Mouse (Mus musculus) thymus, postnatal 25 days (tissue): ENCODE data around the gene C530008M17Rik.

Experiments
- DNase-seq: peaks from one replicate; pipeline ENCODE4 v3.0.0; 2022

C530008M17Rik gene

DNA sequence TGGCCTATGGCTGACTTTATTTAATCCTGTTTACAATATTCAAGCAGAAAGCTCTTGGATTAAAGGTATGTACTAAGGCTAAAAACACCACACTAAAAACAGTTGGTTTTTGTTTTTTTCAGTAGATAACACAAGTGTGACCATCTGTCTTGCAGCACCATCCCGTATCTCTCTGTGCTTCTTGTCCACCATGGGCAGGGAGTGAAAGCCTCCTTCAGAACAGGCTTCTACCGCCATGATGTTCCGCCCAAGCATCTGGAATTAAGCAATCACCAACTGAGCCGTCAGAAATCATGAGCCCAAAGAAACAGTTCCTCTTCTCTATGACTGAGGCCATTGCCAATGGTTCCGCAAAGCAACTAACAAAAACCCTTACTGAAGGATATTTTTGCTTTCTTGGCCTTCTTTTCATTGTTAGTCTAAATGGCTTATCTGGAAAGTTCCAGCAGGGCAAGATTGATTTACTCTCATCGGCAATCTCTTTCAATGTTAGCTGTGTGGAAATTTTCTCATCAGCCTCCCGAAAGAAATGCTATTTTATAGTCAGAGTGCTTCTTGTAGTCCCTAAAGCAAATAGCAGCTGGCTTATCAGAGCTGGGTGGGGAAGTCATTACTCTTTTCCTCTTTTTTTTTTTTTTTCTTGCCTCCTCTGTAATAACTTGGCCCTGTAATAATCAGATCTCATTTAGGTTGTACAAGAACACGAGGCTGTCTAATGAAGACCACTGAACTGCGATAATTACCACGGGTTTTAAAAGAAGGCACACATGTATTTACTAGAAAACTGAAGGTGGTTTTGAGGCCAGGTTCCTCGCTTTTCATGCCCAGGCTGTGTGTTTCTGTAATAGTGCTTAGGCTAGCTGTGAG lies 49.2 kb downstream of the C530008M17Rik start:
- DNase-seq: no peak

DNA sequence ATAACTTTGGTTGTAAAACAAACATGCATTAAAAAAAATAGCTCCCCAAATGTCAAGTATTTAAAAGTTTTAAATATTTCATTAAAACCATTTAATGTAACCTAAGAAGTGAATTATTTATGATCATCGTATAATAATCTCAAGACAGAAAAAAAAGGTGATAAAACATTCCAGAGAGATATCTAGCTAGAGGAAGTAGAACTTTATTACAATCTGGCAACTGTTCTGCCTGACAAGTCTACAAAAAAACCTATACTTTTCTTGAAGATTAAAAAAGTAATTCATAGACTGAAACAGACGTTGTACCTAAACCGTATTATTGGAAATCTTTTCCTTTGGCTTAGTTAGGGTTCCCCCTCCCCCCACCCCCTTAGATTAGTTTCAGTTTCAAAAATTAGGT lies 50.8 kb downstream of the C530008M17Rik start:
- DNase-seq: no peak

DNA sequence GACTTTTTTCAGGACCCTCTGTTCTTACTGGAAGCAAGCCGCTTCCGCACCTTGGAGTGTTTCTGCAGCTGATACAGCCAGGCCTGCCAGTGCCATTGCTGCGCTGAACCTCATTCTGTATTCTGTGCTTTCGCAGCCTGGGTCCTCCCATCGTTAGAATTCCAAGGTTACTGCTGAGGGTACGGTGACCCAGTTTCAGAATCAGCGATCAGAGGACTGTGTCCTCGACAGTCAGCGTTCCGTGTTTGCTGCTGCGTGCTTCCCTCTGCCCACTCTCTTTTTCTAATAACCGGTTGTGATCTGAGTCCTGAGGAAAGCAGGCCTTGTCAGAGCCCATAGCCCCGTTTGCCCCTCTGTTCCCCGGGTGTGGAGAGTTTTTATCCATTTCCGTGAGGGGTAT lies 51.7 kb downstream of the C530008M17Rik start:
- no peak for DNase-seq

DNA sequence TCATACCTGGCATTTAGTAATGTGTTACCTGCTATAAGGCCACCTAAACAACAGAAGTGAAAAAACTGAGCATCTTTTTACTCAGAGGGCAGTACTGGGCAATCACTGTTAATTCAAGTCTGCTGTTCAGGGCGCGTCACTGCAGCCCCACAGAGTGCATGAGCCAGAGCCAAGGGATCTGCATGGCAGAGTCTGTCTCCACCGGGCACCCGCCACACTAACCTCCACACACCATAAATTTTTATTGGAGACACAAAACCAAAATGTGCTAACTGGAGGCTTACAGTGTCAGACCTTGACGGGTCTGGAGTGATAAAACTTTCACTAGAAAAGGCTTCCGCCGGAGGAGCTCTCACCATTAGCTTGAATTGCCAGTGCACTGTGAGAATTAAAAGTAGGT lies 57.4 kb downstream of the C530008M17Rik start:
- no peak for DNase-seq

DNA sequence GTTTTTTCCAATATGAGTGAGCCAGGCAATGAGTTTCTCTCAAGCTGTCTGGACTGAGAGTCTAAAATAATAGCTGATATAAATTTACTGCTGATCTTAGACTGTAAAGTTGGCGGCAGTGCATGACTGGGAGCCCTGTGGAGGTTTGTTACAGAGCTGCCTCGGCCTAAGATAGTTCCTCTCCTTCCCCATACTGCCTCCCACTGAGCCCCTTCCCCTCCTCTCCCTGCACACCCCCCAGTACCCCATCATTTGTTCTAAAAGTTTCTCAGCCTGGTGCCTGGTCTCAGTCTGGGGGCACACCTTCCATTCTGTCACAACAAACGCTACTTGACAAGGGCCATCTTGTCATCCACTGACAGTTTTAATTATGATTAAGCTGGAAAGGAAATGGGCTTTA lies 63.6 kb downstream of the C530008M17Rik start:
- DNase-seq: no peak

DNA sequence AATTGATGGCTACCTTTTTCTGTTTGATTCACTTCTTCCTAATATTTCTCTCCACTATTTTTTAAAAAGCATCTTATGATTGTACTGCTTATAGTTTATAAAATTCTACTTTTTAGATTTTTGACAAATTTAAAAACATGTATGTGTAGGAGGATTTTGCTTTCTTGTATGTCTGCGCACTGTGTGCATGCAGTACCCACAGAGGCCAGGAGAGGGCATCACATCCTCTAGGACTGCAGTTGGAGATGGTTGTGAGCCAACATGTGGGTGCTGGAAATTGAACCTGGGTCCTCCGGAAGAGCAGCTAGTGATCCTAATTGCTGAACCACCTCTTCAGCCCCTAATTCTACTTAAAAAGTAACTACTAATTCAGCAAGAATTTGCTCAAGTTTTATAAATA lies 68.6 kb downstream of the C530008M17Rik start:
- no peak for DNase-seq

DNA sequence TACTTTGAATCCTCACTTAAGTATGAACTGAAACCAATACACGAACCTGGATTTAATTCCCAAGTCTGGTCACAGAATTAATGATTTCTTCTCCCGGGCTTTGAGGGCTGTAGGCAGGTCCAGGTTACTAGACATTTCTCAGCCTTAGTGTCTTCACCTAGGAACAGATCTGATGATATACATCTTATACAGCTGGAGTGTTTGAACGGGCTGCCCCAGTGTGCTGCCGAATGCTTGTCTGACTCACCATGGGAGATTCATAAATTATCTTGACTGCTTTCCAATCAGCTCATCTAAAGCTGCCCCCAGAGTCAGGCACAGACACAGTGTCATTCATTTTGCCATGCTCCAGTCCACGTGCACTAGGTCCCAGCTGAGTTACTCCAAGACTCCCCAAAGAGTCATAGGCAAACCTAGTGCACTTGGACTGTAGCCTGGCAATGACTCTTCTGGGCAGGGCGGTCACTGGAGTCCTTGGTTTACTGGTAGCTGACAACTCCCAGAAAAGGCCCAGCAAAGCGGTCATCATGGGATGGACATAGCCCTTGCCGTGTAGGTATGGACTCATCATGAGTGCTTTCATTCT lies 70.3 kb downstream of the C530008M17Rik start:
- no peak for DNase-seq

DNA sequence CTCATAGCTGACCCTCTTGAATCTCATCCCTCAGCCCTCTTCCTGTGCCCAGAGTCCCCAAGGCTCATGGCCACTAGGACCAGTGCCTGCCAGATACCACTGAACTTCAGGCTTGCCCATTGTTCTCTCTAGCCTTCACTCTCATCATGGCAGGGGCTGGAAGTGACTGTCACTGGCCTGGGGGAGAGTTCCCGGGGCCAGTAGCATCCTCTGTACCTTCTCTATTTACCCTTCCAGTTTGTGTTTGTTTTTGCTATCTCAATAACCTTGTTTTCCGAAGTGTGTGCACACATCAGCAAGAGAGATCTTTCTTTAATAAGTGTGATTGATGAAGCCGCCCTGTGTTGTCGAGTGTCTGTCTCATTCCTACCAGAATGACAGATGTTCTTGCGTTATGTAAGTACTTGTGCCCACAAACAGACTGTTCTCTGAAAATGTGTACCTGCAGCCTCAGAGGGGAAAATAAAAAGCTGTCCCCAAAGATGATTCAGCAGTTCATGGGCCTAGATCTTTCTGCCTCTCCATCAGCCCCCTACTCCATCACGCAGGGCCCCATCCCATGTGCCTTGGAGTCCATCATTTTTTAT lies 76.8 kb downstream of the C530008M17Rik start:
- DNase-seq: no peak

DNA sequence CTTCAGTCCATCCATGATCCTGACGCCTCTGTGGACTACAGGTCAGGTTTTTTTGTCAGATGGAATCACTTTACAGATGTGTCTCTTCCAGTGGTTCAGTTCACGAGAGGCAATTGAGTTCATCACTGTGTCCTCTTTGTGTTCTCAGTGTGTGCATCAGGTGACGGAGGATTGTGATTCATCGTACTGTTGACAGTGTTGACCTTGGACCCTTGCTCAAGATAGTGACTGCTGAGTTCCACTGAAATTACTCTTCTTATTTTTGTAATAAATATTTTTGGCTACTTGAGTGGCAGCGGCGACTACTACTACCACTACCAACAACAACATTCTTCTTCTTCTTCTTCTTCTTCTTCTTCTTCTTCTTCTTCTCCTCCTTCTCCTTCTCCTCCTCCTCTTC lies 85.2 kb downstream of the C530008M17Rik start:
- DNase-seq: no peak

DNA sequence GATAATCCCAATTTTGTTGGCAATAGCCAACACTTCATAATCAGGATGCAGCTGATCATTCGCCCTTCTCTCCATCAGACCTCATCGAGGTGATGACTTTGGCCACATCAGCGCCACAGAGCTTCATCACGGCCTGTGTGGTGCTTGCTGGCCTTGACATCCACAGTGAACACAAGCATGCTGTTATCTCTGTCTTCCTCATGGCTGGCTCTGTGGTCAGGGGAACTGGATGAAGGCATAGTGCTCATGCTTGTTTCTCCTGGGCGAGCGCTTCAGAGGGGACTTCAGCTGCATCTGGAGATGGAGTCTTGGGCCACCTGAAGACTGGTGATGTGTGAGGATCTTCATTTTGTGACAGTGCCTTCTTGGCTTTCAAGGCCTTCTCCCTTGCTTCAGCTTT lies 85.8 kb downstream of the C530008M17Rik start:
- no peak for DNase-seq

DNA sequence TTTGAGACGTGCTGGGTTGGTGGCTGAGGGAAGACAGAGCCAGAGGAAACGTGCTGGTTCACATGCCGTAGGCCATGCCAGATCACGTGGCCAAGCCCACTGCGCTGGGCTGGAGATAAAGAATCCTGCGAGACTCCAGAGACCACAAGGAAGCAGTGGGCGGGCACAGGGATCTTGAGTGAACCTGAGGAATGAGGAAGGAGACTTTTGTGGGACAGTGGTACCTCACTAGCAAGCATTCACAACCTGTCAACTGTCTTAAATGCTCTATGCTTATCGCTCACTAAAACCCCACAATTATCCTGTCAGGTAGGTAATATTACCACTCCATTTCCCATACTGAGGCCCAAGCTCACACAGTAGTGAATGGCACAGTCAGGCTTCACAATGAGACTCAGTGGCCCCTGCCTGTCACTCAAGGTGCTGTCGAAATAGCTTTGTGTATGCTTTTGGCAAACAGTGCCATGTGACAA lies 88.5 kb downstream of the C530008M17Rik start:
- DNase-seq: no peak

DNA sequence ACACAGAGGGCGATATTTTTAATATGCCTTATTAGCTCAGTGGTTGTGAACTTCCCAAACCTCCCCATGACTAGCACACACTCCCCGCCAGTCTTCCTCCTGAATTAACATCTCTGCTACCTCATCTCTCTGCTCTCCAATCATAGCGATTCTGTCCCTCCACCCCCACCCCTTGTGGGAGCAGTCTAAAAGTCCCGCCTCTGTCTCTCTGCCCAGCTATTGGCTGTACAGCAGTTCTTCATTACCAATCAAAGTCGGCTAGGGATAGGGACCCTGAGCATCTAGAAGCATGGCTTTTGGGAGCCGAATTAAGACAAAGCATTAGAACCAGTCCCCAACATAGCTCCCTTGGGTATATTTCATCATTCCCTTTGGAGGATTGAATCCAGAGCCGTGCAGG lies 91.5 kb downstream of the C530008M17Rik start:
- no peak for DNase-seq

DNA sequence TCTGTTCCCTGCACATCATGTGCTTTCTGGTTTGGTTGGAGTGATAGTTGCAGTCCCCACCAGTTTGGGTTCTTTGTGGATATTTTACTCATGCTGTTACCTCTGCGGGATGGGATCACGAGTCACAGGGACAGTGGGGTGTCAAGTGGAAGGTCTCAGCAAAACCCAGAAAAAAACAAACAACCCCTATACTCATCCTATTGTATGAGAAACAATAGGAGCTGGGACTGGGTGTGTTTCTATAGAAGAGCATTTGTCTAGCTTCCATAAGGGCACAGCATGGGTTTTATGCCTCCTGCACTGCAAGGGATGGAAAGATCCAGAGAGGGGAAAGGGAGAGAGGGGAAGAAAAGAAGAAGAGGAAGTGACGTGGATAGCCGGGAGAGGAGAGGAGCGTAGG lies 96.0 kb downstream of the C530008M17Rik start:
- DNase-seq: no peak

DNA sequence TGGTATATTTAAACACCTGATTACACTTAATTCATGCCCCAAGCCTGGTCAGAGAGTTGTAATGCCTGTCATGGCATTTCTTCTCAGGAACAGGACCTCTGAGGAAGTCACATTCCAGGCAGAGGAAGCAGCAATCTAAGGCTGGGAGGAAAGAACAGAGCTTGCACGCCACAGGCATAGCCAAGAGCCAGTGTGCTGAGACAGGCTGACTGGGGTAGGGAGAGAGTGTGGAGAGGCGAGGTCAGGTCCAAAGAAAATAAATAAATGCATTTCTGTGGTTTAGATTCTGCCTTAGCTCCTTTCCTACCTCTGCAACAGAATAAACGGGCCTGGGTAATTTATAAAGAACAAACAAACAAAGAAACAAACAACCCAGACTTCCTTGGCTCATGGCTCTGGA lies 104.0 kb downstream of the C530008M17Rik start:
- no peak for DNase-seq

DNA sequence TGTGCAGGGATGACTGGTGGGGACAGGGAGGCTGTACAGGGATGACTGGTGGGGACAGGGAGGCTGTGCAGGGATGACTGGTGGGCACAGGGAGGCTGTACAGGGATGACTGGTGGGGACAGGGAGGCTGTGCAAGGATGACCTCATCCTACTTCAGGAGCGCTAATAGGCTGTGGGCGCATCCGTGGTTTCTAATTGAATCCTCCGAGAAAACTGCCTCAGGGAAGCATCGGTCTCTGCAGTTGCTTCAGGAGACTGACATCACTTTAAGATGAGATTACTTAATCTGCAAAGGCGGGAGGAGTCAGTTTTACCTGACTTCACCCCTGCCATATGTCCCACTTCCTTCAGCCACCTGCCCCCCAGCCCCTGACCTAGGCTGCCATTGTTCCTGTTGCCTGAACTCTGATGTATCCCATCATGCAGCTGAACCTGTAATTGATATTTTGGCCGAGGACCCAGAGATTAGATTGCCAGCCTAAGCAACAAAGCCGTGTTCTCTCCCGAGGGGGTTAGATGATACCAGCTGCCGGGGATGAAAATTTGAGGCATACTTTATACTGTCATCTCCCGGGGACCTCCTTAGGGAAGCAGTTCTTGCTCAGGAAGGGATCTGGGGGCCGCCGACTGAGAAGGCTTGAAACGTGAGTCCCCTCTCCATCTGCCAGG lies 105.9 kb downstream of the C530008M17Rik start:
- DNase-seq: no peak

DNA sequence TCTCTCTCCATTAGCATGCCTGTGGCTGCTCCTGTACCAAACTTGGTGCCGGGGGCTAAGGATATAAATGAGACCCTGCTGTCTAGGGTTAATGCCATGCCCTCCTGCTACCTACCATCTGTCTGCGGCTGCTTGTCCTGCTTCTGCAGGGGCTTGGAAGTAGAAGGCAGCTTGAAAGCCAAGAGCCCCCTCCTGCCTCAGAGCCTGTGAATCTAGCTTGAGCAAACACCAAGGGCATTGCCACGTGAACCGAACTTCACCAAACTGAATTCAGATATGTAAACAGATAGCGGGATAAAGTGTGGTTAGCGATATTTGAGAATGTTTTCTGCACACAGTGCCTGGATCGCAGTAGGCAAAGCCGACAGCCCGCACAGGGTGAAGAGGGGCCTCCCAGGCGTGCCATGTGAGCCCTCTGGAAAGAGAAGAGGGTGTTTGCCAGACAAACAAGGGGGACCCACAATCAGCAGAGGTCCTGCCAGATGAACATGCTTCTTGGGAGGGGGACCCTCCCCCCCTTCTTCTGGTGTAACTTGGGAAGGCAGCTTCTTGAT lies 106.9 kb downstream of the C530008M17Rik start:
- no peak for DNase-seq

DNA sequence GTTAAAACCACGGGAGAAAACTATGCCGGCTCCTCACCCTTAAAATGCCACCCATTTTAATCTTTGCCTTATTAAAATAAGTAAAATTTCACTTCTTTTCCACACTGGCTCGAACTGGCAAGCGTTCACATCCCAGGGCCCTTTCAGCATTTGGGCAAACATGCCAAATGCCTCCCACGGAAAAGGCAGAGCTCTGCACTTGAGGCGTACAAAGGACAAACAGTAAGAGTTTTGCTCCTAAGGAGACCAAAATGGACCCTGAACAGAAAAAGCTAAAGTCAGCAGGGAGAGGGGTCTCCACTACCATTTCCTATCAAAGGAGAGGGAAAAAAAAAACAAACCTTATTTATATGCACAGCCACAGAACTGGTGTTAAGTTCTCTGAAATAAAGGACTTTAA lies 107.4 kb downstream of the C530008M17Rik start:
- no peak for DNase-seq

DNA sequence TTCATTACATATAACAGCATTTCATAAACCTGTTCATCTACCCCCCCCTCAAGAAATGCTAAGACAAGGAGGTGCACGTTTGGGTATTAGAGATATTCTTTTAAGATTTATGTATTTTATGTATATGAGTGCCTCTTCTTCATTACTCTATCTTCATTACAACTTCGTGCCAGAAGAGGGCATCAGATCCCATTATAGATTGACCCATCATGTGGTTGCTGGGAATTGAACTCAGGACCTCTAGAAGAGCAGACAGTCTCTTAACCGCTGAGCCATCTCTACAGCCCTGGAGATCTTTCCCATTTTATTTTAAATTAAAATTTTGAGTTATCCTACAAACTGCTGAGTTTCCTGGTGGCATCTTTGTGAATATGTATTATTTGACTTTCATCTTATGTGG lies 112.7 kb downstream of the C530008M17Rik start:
- no peak for DNase-seq

DNA sequence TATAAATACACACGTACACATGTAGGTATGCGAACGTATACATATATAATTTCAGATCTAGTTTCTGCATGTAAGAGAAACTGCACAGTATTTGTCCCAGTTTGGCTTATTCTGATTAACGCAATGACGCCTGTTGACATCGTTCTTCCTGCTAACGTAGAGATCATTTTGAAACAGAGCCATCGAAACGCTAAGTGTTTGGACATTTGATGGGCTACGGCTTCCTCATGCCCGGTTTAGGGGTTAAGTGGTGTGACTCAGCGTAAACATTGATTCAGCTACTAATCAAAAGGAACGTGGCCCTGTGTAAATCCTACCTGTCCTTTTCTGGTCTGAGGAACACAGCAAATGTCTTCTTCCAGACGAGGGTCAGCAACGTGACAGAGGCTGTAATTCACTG lies 113.3 kb downstream of the C530008M17Rik start:
- DNase-seq: no peak

DNA sequence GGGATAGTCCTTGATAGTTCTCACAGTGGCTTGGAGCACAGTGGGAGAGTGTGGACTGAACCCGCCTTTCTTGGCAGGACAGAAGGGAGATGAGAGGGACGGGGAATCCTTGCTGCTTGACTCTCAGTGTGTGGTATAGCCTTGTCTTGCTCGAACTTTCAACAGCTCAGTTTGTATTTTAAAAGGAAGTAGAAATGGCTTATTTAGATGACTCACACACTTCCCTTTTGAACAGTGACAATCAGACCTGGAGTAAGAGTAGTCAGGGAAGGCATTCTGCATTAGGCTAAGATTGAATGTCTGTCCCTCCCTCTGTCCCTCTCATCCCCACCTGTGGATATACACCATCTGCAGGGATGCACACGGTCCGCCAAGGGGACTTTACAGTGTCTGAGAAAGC lies 115.1 kb downstream of the C530008M17Rik start:
- DNase-seq: no peak

DNA sequence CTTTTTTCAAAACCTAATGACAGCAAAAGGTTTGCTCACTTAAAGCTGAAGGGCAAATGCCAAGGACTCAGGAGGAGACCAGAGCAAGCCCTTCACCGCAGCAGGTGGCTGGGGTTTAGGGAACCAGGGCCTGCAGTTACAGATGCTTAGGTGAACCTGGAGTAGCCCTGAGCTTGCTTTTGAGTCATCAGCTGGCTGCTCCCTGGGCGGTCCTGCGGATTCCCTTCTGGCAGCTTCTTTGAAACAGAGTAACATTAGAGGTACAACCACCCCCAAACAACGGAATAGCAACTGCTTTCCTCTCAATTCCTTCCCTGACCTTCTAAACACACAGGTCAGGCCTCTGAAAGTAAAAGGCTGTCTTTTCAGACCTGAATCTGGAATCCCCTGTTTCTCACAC lies 116.5 kb downstream of the C530008M17Rik start:
- DNase-seq: no peak

DNA sequence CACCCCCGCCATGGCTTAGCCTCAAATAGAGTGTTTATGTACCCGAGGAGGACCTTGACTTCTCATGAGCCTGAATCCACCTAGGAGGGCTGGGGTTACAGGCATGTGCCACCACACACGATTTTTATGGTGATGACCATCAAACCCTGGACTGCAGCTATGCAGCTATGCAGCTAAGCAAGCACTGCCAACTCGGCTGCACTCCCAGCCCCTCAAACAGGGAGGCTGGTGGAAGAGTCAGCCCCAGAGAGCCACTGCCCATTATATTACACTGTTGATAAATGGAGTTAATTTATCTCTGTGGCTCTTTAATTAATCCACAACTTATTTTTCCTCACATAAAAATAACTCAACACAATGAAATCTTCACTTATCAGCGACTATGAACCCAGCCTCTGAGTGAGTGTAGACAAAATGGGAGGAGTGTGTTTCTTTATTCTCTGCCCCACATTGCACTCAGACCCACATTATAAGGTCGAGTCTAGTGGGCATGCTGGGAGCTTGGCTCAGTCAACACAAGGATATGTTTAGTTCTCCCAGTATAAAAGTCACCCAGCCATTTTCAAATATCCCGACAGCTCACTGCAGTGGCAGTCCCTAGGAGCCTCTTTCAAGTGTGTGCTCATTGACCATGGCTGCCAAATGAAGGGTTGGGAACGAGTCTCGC lies 117.3 kb downstream of the C530008M17Rik start:
- no peak for DNase-seq
